Mouse (Mus musculus) ES-CJ7 (cell line): ENCODE measurements around the gene Tbc1d10a.

Experiments
- DNase-seq: peaks from one replicate; pipeline ENCODE4 v3.0.0; 2011; ENCODE audit warnings: low read depth, low spot score

Tbc1d10a gene

GRCm38 (mm10) chr11:4186486-4187317 lies at the start of gene Tbc1d10a:
Gene Tbc1d10a, plus strand, starts transcription at chr11:4186789.
- peak; percentile 97 for DNase-seq

GRCm38 (mm10) chr11:4138964-4139363 lies 47.6 kb upstream of the Tbc1d10a start:
- no peak for DNase-seq

GRCm38 (mm10) chr11:4141505-4141904 lies 45.1 kb upstream of the Tbc1d10a start:
- DNase-seq, result no peak

GRCm38 (mm10) chr11:4142352-4142751 lies 44.2 kb upstream of the Tbc1d10a start:
- DNase-seq, result no peak

GRCm38 (mm10) chr11:4143281-4144062 lies 43.1 kb upstream of the Tbc1d10a start:
- no peak for DNase-seq

GRCm38 (mm10) chr11:4146381-4146780 lies 40.2 kb upstream of the Tbc1d10a start:
- no peak for DNase-seq

- no peak for DNase-seq
Measured at GRCm38 (mm10) chr11:4147098-4147497, 39.5 kb upstream of the Tbc1d10a start.

GRCm38 (mm10) chr11:4148120-4148519 lies 38.5 kb upstream of the Tbc1d10a start:
- no peak for DNase-seq

- DNase-seq, result no peak
Measured at GRCm38 (mm10) chr11:4148536-4149156, 37.9 kb upstream of the Tbc1d10a start.

- no peak for DNase-seq
Measured at GRCm38 (mm10) chr11:4149886-4150285, 36.7 kb upstream of the Tbc1d10a start.

GRCm38 (mm10) chr11:4153694-4154093 lies 32.9 kb upstream of the Tbc1d10a start:
- no peak for DNase-seq

- DNase-seq, result no peak
Measured at GRCm38 (mm10) chr11:4155641-4156040, 30.9 kb upstream of the Tbc1d10a start.

GRCm38 (mm10) chr11:4158676-4159075 lies 27.9 kb upstream of the Tbc1d10a start:
- DNase-seq, result no peak

- peak; percentile 89 for DNase-seq
Measured at GRCm38 (mm10) chr11:4159808-4160708, 26.5 kb upstream of the Tbc1d10a start, which contains the start of the genes Ccdc157 and Sf3a1. Gene Ccdc157, minus strand, starts transcription at chr11:4160293. Gene Sf3a1, plus strand, starts transcription at chr11:4160350.

GRCm38 (mm10) chr11:4160758-4161480 lies 25.7 kb upstream of the Tbc1d10a start:
- no peak for DNase-seq

- no peak for DNase-seq
Measured at GRCm38 (mm10) chr11:4164701-4165100, 21.9 kb upstream of the Tbc1d10a start.

- no peak for DNase-seq
Measured at GRCm38 (mm10) chr11:4166467-4167090, 20.0 kb upstream of the Tbc1d10a start.

- no peak for DNase-seq
Measured at GRCm38 (mm10) chr11:4174586-4174985, 12.0 kb upstream of the Tbc1d10a start.

- no peak for DNase-seq
Measured at GRCm38 (mm10) chr11:4177716-4178115, 8.9 kb upstream of the Tbc1d10a start.

- no peak for DNase-seq
Measured at GRCm38 (mm10) chr11:4182061-4182460, 4.5 kb upstream of the Tbc1d10a start.
